Mouse (Mus musculus): Measurements from ENCODE around the gene Emx2. TPM values are rescaled to one million over a fixed set of nuclear protein-coding genes. Genes with fewer than 3 reads are reported as not detected.

The Emx2 gene
- polyA plus RNA-seq, 1 experiment, result not detected

- peaks cover 13% of the 10 kb centered on the region; the same call in 1 of the 2 replicates for H3K4me1 ChIP-seq (ENCODE audit: control insufficient read depth, insufficient read depth, low read length)
- WGBS, result 10% methylated on average over 19 of the region's 19 CpGs
- no peak for TF ChIP-seq POLR2A (IDR thresholded peaks at IDR 0.05; ENCODE audit: insufficient read depth, low read depth, low read length)
- no peak for TF ChIP-seq CTCF (IDR thresholded peaks at IDR 0.05; ENCODE audit: insufficient read depth, low read depth, low read length)
- H3K4me3 ChIP-seq (ENCODE audit: insufficient read depth, low read depth, low read length), result no peak overlapping the region
- H3K27ac ChIP-seq (ENCODE audit: insufficient read depth, low read depth, low read length), result no peak overlapping the region
These were observed 8.8 kb downstream of the Emx2 start for GRCm38 (mm10) chr19:59467016-59467412.

GRCm38 (mm10) chr19:59467413-59468064 lies 9.4 kb downstream of the Emx2 start:
- H3K4me3 ChIP-seq (ENCODE audit: insufficient read depth, low read depth, low read length), result no peak overlapping the region
- WGBS, result 6% methylated on average over 23 of the region's 23 CpGs
- H3K4me1 ChIP-seq (ENCODE audit: control insufficient read depth, insufficient read depth, low read length), result peaks cover 13% of the 10 kb centered on the region; the same call in 1 of the 2 replicates
- TF ChIP-seq CTCF (IDR thresholded peaks at IDR 0.05; ENCODE audit: insufficient read depth, low read depth, low read length) (no peak), POLR2A (IDR thresholded peaks at IDR 0.05; ENCODE audit: insufficient read depth, low read depth, low read length) (no peak)
- no peak overlapping the region for H3K27ac ChIP-seq (ENCODE audit: insufficient read depth, low read depth, low read length)

- WGBS, result 26% methylated on average over 27 of the region's 27 CpGs
- Histone ChIP-seq H3K4me1 (ENCODE audit: control insufficient read depth, insufficient read depth, low read length) (peaks cover 13% of the 10 kb centered on the region; the same call in 1 of the 2 replicates), H3K27ac (ENCODE audit: insufficient read depth, low read depth, low read length) (no peak overlapping the region), H3K4me3 (ENCODE audit: insufficient read depth, low read depth, low read length) (no peak overlapping the region)
- TF ChIP-seq POLR2A (IDR thresholded peaks at IDR 0.05; ENCODE audit: insufficient read depth, low read depth, low read length) (no peak), CTCF (IDR thresholded peaks at IDR 0.05; ENCODE audit: insufficient read depth, low read depth, low read length) (no peak)
These were observed 10.1 kb downstream of the Emx2 start for GRCm38 (mm10) chr19:59468065-59468810.

- peaks cover 13% of the 10 kb centered on the region; the same call in 1 of the 2 replicates for H3K4me1 ChIP-seq (ENCODE audit: control insufficient read depth, insufficient read depth, low read length)
- TF ChIP-seq POLR2A (IDR thresholded peaks at IDR 0.05; ENCODE audit: insufficient read depth, low read depth, low read length) (no peak), CTCF (IDR thresholded peaks at IDR 0.05; ENCODE audit: insufficient read depth, low read depth, low read length) (no peak)
- H3K27ac ChIP-seq (ENCODE audit: insufficient read depth, low read depth, low read length), result no peak overlapping the region
- WGBS, result 12% methylated on average over 35 of the region's 35 CpGs
- no peak overlapping the region; the same call in 1 of the 2 replicates for H3K4me3 ChIP-seq (ENCODE audit: insufficient read depth, low read depth, low read length)
These were observed 11.1 kb downstream of the Emx2 start for GRCm38 (mm10) chr19:59469035-59469949.

- Histone ChIP-seq H3K27ac (ENCODE audit: insufficient read depth, low read depth, low read length) (no peak overlapping the region), H3K4me3 (ENCODE audit: insufficient read depth, low read depth, low read length) (no peak overlapping the region), H3K4me1 (ENCODE audit: control insufficient read depth, insufficient read depth, low read length) (peaks cover 13% of the 10 kb centered on the region; the same call in 1 of the 2 replicates)
- WGBS, result 67% methylated on average over 11 of the region's 11 CpGs
- TF ChIP-seq POLR2A (IDR thresholded peaks at IDR 0.05; ENCODE audit: insufficient read depth, low read depth, low read length), result no peak
- TF ChIP-seq CTCF (IDR thresholded peaks at IDR 0.05; ENCODE audit: insufficient read depth, low read depth, low read length), result no peak
These were observed 12.0 kb downstream of the Emx2 start for GRCm38 (mm10) chr19:59470074-59470630.

- TF ChIP-seq POLR2A (IDR thresholded peaks at IDR 0.05; ENCODE audit: insufficient read depth, low read depth, low read length) (no peak), CTCF (IDR thresholded peaks at IDR 0.05; ENCODE audit: insufficient read depth, low read depth, low read length) (no peak)
- Histone ChIP-seq H3K4me3 (ENCODE audit: insufficient read depth, low read depth, low read length) (no peak overlapping the region), H3K4me1 (ENCODE audit: control insufficient read depth, insufficient read depth, low read length) (peaks cover 13% of the 10 kb centered on the region; the same call in 1 of the 2 replicates), H3K27ac (ENCODE audit: insufficient read depth, low read depth, low read length) (no peak overlapping the region)
- 46% methylated on average over 13 of the region's 13 CpGs for whole genome bisulfite sequencing
These were observed 12.7 kb downstream of the Emx2 start for GRCm38 (mm10) chr19:59470913-59471312.

- 97% methylated on average over 2 of the region's 2 CpGs for WGBS
- Histone ChIP-seq H3K4me1 (ENCODE audit: control insufficient read depth, insufficient read depth, low read length) (peaks cover 6% of the 10 kb centered on the region; the same call in 1 of the 2 replicates), H3K27ac (ENCODE audit: insufficient read depth, low read depth, low read length) (no peak overlapping the region), H3K4me3 (ENCODE audit: insufficient read depth, low read depth, low read length) (no peak overlapping the region)
- TF ChIP-seq POLR2A (IDR thresholded peaks at IDR 0.05; ENCODE audit: insufficient read depth, low read depth, low read length), result no peak
- no peak for TF ChIP-seq CTCF (IDR thresholded peaks at IDR 0.05; ENCODE audit: insufficient read depth, low read depth, low read length)
These were observed 14.7 kb downstream of the Emx2 start for GRCm38 (mm10) chr19:59472844-59473243.

GRCm38 (mm10) chr19:59479912-59480311 lies 21.7 kb downstream of the Emx2 start:
- 87% methylated on average over 3 of the region's 3 CpGs for WGBS
- Histone ChIP-seq H3K27ac (ENCODE audit: insufficient read depth, low read depth, low read length) (no peak overlapping the region), H3K4me1 (ENCODE audit: control insufficient read depth, insufficient read depth, low read length) (no peaks in the 10 kb centered on the region), H3K4me3 (ENCODE audit: insufficient read depth, low read depth, low read length) (no peak overlapping the region)
- TF ChIP-seq POLR2A (IDR thresholded peaks at IDR 0.05; ENCODE audit: insufficient read depth, low read depth, low read length) (no peak), CTCF (IDR thresholded peaks at IDR 0.05; ENCODE audit: insufficient read depth, low read depth, low read length) (no peak)
